ENCODE assay signal across 22 mouse cellular contexts in genomic region chr16:4578630-4579029, GRCm38 (mm10).
"Had no signal": no experiment of that assay in that cellular context is flagged by ENCODE, and none has a peak within 500 bp of the region (broad histone marks: within the 10 kb centered on the region; RNA-seq: fewer than 3 reads in every experiment).

No protein-coding gene starts in this region.

- H3K9me3 ChIP-seq: heart, embryonic 12.5 days; hindbrain, embryonic 13.5 days; hindbrain, embryonic 15.5 days; limb, embryonic 10.5 days; limb, embryonic 12.5 days; liver, embryonic 12.5 days had no signal

- H3K9ac ChIP-seq: heart, embryonic 12.5 days; hindbrain, embryonic 13.5 days; hindbrain, embryonic 15.5 days; limb, embryonic 12.5 days; liver, embryonic 12.5 days had no signal

- H3K4me3 ChIP-seq: gastrocnemius, adult 2 months; heart, adult 2 months; heart, embryonic 12.5 days; hindbrain, embryonic 13.5 days; hindbrain, embryonic 15.5 days; layer of hippocampus, adult 2 months; left cerebral cortex, adult 2 months; limb, embryonic 10.5 days; limb, embryonic 12.5 days; liver, embryonic 12.5 days had no signal

- DNase-seq: gastrocnemius, adult 2 months; gastrocnemius, postnatal 10 days; gastrocnemius, postnatal 25 days; heart, adult 11 months; heart, adult 2 months; heart, postnatal 10 days; heart, postnatal 36 days; kidney, adult 11 months; kidney, adult 8-10 months; kidney, postnatal 10 days; kidney, postnatal 25 days; kidney, postnatal 4 days had no signal

- ATAC-seq: hindbrain, postnatal 0 days; intestine, embryonic 16.5 days; liver, embryonic 12.5 days had no signal

- H3K36me3 ChIP-seq: heart, embryonic 12.5 days; hindbrain, embryonic 13.5 days; hindbrain, embryonic 15.5 days; limb, embryonic 10.5 days; limb, embryonic 12.5 days; liver, embryonic 12.5 days had no signal

- H3K4me2 ChIP-seq: heart, embryonic 12.5 days; hindbrain, embryonic 13.5 days; hindbrain, embryonic 15.5 days; limb, embryonic 12.5 days; liver, embryonic 12.5 days had no signal

- H3K27ac ChIP-seq: gastrocnemius, adult 2 months; heart, adult 2 months; hindbrain, embryonic 13.5 days; hindbrain, embryonic 15.5 days; hindbrain, postnatal 0 days; layer of hippocampus, adult 2 months; left cerebral cortex, adult 2 months; limb, embryonic 10.5 days; limb, embryonic 12.5 days; liver, embryonic 12.5 days had no signal

- H3K27me3 ChIP-seq: heart, embryonic 12.5 days; hindbrain, embryonic 13.5 days; hindbrain, embryonic 15.5 days; limb, embryonic 12.5 days had no signal

- H3K4me1 ChIP-seq: hindbrain, embryonic 13.5 days; hindbrain, embryonic 15.5 days had no signal
